Mouse (Mus musculus) retina, postnatal 7 days (tissue): ENCODE measurements at regions not wholly inside any gene's neighbourhood (a gene's known extent, or its start where the extent isn't known, plus 50 kb on each side); places are given as distances from the start of the nearest gene placed in this dataset.

Experiments
- DNase-seq: peaks from one replicate; pipeline ENCODE4 v3.0.0-alpha.2; 2012; ENCODE audit warnings: low read depth, low spot score

DNA sequence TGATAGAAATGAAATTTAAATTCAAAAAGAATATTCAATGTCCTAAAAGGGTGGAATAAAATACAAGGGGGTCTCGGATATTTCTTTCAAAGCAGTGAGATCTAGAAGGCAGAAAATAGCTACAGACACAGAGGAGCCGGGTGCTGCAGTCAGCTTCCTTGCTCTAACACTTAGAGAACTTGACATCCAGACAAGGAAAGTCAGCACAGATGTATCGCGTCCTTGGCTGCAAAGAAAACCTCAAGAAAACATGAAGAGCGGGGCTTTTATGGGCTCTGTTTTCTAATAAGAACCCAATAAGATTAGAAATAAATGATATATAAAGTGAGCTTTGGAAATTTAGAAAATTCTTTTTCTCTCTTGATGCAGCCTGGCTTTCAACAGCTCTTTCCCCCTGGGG lies 53.1 kb upstream of the Glis3 start:
- no peak for DNase-seq

DNA sequence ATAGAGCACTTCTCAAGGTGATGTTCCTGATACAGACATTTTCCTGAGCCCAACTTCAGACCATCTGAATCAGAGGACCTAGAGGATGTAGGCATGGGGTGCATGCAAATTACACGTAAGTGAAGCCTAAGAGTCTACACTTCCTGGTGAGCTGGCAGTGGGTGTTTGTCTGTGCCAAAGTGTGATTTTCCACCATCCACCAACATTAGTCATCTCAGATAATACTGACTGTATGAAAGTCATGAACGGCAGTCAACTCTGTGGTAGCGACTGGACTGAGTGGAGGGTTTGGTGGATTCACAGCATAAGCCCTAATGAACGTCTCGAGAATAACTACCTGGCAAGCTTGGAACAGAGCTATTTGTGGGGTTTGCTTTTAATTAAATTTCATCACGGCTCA lies 53.9 kb upstream of the Glis3 start:
- DNase-seq, result no peak

DNA sequence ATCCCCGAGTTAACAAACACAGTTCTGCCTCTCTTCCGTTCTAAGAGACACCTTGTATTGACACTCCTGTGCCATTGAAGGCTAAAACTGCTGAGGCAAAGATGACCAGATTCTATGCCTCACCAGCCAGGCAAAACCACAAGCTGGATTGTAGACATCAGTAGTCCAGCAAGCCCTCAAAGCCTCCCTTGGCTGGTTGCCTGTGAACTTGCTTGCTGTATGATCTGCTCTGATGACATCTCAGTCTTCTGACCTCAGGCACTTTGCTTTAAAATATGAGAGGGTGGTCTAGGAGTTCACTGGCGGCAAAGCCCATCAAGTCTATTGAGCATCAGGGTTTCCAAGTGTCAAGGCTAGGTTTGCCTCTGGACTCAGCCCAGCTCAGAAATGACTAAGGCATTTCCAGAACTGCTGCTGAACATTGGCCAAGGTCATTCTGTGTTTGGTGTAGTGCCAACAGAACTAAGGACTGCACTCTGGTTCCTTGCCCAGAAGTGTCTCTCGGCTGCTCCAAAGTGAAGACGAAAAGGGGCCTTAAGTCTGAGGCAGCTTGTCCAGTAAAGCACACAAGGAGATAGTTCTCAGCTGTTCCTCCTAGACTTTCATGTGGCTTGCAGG lies 63.4 kb upstream of the Glis3 start:
- no peak for DNase-seq

DNA sequence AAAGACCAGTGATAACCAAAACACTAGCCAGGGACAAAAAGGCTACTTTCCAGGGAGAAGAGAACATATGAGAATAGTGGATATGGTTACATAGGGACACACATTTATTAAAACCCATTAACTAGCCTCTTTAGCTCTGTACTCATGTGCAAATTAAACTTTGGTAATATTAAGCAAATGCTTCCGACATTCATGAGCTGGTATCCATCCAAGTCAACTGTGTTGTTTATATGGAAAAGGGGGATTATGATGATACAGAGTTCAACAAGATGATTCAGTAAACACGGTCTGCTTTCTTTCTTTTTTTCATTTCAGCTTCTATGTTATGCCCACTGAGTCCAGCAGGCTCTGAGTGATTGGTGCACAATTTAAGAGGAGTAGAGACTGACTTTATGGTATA lies 65.2 kb upstream of the Glis3 start:
- no peak for DNase-seq

DNA sequence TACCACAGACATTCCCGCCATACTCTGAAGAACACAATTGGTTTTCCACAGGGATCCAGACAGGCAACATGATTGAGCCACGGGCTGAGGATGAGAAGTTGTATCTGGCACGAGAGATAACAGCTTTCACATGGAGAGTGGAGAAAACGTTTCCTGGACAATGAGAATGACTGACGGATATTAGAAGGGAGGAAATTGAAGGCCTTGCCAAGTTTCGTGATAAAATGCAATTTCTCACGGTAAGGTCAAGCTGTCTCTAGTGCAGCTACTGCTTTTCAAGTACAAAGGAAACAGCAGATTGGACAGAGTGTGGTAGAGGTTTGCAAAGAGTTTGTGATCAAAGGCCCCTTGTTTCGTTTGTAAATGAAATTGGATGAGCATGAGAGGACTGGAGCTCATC lies 65.7 kb upstream of the Glis3 start:
- no peak for DNase-seq

DNA sequence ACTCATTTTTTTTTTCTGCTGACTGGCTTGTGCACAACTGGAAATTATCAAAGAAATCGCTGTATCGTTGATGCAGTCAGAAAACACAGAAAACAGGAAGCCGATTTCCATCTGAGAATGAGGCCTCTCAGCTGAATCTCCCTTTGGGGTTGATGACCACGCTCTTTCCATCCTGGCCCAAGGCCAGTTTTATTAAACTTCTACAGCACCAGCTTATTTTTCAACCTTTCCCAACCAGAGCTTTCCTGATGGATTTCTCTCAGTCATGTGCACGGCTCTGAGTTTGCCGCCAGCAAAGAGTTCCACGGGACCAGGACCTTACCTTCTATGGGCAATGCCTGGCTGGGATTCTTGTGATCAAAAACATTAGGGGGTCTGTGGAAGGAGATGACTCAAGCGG lies 71.2 kb upstream of the Glis3 start:
- no peak for DNase-seq

DNA sequence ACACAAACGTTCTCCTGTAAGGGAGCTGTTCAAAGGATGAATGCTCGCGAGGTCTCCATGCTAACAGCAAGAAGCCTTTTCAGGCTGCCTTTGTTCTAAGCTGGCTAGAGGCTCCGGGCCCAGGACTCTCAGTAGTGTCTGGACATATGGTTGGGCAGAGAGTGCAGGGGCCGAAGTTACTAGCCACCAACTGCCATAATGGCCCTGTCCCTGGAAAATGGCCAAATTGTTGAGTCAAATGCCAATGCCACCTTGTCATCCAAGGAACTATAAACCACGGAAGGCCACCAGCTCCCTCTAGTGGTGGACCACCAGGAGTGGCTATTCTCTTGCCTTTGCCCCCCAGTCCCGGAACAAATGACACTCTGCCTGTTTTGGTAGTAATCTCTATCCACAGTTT lies 76.0 kb upstream of the Slc1a1 start:
- DNase-seq, result peak; percentile 29

DNA sequence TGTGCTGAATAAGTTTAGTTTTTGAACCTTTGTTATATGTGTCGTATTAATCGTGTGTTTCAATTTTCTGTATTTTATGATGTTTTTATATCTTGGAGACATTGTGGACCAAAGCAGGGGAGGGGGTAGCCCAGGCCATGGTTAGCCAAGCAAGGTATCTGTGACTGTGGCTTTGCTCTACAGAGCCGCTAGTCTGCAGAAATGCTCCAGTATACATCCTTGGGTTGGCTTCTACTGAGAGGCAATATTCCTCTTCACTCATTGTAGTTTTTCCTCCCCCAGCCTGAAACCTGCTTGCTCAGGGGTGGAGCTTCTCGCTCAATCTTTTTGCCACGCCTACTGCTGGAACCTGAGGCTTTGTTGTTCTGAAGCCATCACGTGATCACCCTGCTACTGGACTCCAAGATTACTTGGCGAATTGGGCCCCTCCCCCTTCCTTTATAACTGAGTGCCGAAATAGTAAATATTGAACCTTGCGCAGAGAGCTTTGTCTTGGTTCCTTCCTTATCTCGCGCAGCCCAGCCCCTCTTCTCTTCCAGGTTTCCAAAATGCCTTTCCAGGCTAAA lies 70.0 kb upstream of the Slc1a1 start:
- no peak for DNase-seq

DNA sequence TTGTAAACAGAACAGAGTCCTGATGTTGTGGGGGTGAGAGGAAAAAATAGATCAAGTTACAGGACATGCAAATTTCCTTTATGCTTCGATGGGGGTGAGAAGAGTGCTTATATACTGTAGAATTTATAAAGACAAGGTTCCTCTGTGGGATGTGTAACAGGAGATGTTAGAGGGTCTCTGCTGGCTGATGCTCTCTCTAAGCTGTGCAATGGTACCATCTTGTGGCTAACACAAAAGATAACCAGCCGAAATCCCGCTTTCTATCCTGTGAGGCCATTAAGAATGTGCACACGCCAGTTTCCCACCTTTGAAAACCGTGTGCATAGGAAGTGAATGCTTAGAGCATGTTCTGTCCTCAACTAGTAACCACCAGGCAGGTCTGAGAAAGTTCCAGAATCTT lies 66.6 kb upstream of the Slc1a1 start:
- no peak for DNase-seq

DNA sequence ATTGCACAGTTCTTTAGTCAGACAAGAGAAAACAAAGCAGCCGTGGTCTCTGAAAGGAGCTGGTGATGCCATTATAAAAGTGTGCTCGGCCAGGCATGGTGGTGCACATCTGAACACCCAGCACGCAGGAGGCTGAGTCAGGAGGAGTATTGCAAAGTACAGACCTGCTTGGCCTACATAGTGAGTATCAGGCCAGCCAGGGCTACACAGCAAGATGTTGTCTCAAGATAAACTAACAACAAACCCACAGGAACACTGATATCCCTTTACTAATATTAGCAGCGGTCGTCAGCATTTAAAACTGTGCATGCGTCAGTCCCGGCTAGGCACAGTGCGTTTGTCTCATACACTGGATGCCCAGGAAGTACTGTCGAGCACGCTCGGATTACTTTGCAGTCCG lies 64.4 kb upstream of the Slc1a1 start:
- no peak for DNase-seq

DNA sequence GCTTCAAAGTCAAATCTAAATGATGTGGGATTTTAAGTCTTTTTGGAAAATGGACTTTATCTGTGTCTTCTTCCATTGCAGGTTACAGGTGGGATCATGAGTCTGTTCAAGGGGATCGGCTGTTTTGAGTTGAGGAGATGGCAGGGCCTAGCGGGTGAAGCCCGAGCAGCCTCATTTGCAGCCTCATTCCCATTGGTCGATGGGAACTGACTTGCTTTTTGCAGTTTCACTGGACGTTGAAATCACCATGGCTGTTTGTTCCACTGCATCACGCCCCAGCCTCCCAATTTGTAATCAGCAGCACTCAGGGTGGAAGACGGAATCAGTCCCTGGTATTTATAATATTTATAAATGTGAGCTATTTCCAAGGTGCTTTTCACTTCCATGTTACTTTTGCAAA lies 63.0 kb upstream of the Slc1a1 start:
- DNase-seq, result no peak

DNA sequence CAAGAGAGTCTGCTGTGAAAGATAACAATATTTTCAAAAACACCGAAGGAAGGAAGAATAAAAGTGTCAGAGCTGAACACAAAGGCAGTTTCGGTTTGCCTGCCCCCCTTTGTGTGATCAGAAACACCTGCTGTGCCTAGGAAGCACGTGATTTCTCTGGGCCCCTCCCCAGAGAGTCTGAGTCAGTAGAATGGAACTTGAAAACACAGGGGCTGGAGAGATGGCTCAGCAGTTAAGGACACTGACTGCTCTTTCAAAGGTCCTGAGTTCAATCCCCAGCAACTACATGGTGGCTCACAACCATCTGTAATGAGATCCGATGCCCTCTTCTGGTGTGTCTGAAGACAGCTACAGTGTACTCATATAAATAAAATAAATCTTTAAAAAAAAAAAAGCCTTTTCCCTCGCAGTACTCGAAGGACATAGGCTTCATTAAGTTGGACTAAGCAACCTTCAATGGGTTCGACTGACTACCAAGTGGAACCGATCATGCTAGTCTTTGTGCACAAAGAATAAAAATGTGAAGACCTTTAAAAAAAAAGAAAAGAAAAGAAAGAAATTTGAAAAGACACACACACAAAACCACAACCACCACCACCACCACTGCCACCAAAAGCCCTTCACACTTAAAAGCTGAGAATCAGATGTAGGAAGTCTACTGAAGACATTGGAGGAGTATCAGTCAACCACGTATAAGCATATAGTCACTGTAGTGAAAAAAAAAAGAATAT lies 61.8 kb upstream of the Slc1a1 start:
- no peak for DNase-seq

DNA sequence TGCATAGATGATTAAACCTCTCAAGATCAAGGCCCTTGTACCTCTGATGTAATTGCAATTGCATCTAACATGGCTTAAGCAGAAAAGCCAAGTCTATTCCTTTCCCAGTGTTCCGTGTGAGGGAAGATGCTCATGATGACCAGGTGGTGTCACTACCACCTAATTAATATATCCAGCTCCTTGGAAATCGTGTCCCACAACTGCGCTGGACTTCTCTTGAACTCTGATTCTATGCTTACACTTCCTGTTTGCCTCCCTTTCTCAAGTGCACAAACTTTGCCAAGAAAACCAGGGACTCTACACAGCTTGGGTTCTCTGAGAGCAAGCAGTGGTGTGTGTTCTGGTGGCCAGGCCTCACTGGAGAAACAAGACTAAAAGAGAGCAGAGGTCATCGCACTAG lies 58.0 kb upstream of the Slc1a1 start:
- DNase-seq, result peak; percentile 48

DNA sequence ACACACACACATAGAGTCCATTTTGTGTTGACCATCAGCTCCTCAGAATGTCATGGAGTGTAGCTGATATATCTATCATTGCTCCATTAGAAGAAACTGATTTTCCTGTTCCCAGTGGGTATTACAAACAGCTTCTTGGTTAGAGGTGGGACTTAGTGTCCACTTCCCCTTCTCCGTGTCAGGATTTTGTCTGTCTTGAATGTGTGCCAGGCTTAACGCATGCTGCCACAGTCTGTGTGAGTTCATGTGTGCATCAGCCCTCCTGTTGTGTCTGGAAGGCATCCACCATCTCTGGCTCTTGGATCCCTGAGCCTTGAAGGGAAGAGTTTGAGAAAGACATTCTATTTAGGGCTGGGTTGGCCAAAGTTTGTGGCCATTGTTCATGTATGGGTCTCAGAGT lies 57.2 kb upstream of the Slc1a1 start:
- no peak for DNase-seq

DNA sequence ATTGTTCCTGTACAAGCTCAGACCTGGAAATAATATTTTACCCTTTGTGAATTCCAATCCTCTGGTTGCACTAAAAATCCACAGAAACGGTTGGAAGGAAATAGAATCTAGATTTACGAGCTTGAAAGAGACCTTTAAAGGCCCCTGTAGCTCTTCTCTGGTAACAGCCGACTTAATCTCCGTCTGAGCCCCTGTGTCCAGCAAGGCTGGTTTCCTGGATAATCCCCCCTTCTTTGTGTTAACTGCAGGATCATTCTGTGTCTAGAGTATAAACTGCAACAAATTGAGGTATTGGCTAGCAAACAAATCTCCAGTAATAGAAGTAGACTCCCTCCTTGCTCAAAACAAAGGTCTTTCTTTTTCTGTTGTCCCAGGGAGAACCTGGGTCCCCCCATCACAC lies 56.5 kb upstream of the Slc1a1 start:
- peak; percentile 43 for DNase-seq

DNA sequence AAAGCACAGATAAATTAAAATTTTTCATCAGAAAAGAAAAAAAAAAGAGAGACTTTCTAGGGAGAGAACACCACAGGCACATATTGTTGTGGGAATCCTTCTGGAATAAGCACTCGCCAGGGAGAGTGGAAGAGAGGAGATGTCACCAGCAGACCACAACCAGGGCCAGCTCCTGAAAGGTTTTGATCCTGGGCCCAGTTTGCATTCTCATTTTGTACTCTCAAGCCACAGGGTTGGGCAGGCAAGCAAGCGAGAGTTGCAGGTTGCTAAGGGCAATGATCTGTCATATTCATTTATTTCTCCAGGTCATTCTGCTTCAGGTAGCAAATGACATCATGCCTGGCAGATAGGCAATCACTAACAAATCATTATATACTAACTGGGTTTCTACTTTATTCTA lies 52.9 kb upstream of the Slc1a1 start:
- DNase-seq, result no peak
